Mouse (Mus musculus) erythroblast, embryonic 14.5 days (primary cell): ENCODE data around the gene Klhl25.

Source experiments
- GATA1 ChIP-seq: IDR thresholded peaks from 2 replicates; pipeline ENCODE4 v1.6.1; 2012; ENCODE audit warnings: low read length, inconsistent platforms, mixed read lengths
- TAL1 ChIP-seq: IDR thresholded peaks from 3 replicates; pipeline ENCODE4 v1.6.1; 2012; ENCODE audit warnings: low read length, inconsistent platforms, mixed read lengths

GRCm38 (mm10) chr7:75827850-75828249, 20.3 kb upstream of the Klhl25 start:
- TF ChIP-seq GATA1 (no peak), TAL1 (no peak)
